Mouse (Mus musculus) adrenal gland, adult 10 weeks (tissue): ENCODE measurements around the gene Akr1e1. TPM values are rescaled to one million over a fixed set of nuclear protein-coding genes. Genes with fewer than 3 reads are reported as not detected.

ENCODE experiments used
- polyA plus RNA-seq: library from polyadenylated mRNA; stranded (reverse); fragments of 350-450 nt; fragmentation: Illumina TruSeq; extraction: RNeasy Lipid Tissue Mini Kit (QIAGEN cat#74804); gene quantifications from one replicate; pipeline ENCODE4 v1.2.3, GENCODE M21; 2014; ENCODE audit warnings: low read depth, low replicate concordance

Akr1e1 gene
- 60.2 TPM for polyA plus RNA-seq

DNA sequence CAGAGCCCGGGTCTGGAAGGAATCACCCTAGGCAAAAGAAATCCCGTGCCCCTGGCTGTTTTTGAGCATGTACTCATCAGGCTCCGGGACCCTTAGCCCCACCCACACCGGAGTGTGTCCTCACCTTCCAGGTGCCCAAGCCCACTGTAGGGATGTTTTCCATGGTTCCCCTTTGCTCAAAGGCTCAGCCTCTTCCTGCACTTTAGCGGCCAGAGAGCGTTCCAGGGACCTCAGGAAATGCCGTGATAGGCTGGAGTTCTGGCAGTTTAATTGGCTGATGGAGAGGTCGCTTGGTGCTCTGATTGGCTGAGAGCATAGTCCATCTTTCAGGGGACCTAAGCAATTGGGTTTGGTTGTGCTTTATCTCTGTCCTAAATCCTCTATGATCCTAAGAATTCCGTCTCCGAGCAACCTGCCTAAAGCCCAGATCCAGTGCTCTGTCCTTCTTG is at the start of gene Akr1e1:
Akr1e1 (minus strand) TSS at position 214 of the 449 bp plus-strand sequence.

DNA sequence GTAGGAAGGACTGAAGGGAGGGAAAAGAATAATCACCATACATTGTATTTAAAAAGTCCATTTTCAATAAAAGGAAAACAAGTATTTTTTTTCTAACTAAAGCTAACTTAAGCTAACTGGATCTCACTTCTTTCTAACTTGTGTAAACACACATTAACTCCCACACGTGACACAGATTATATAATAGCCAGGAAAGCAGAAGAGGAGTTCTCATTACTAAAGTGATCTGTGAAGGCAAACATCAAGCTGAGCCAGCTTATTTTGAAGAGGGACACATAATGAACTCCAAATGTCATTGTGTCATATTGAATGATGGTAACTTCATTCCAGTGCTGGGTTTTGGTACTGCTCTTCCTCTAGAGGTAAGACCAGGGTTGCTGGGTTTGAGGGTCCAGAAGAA is 35.1 kb downstream of the Akr1e1 start, which contains the start of gene Akr1c21:
Akr1c21 (plus strand) TSS at position 205 of the 400 bp plus-strand sequence.

Other genes starting within 250 kb of the Akr1e1 start
- not detected for gene Akr1c6, start 174.9 kb downstream of the Akr1e1 start, polyA plus RNA-seq
- 1.0 TPM for gene Akr1c20, start 85.8 kb downstream of the Akr1e1 start, polyA plus RNA-seq
- gene Akr1c21, start 35.1 kb downstream of the Akr1e1 start, polyA plus RNA-seq: not detected